Mouse (Mus musculus): ENCODE results near the gene Gab1.

The Gab1 gene

GRCm38 (mm10) chr8:80880196-80881106, at the start of gene Gab1:
TSS of gene Gab1 (minus strand) at chr8:80880519.
- DNase-seq (ENCODE audit: low read depth), result no peak

- DNase-seq (ENCODE audit: low read depth), result no peak
Measured at GRCm38 (mm10) chr8:80928770-80929169, 48.5 kb upstream of the Gab1 start.

- DNase-seq (ENCODE audit: low read depth), result no peak
Measured at GRCm38 (mm10) chr8:80923794-80924316, 43.5 kb upstream of the Gab1 start.

- no peak for DNase-seq (ENCODE audit: low read depth)
Measured at GRCm38 (mm10) chr8:80922642-80923041, 42.3 kb upstream of the Gab1 start.

- DNase-seq (ENCODE audit: low read depth), result no peak
Measured at GRCm38 (mm10) chr8:80919130-80919529, 38.8 kb upstream of the Gab1 start.

GRCm38 (mm10) chr8:80918531-80918930, 38.2 kb upstream of the Gab1 start:
- no peak for DNase-seq (ENCODE audit: low read depth)

- DNase-seq (ENCODE audit: low read depth), result no peak
Measured at GRCm38 (mm10) chr8:80916463-80917235, 36.3 kb upstream of the Gab1 start.

- no peak for DNase-seq (ENCODE audit: low read depth)
Measured at GRCm38 (mm10) chr8:80913016-80913748, 32.9 kb upstream of the Gab1 start.

- no peak for DNase-seq (ENCODE audit: low read depth)
Measured at GRCm38 (mm10) chr8:80911400-80911799, 31.1 kb upstream of the Gab1 start.

GRCm38 (mm10) chr8:80908262-80908907, 28.1 kb upstream of the Gab1 start:
- DNase-seq (ENCODE audit: low read depth), result no peak

- no peak for DNase-seq (ENCODE audit: low read depth)
Measured at GRCm38 (mm10) chr8:80902354-80902753, 22.0 kb upstream of the Gab1 start.

- DNase-seq (ENCODE audit: low read depth), result no peak
Measured at GRCm38 (mm10) chr8:80899364-80899763, 19.0 kb upstream of the Gab1 start.

- no peak for DNase-seq (ENCODE audit: low read depth)
Measured at GRCm38 (mm10) chr8:80896026-80896425, 15.7 kb upstream of the Gab1 start.

- DNase-seq (ENCODE audit: low read depth), result no peak
Measured at GRCm38 (mm10) chr8:80895397-80895796, 15.1 kb upstream of the Gab1 start.

- no peak for DNase-seq (ENCODE audit: low read depth)
Measured at GRCm38 (mm10) chr8:80894528-80894927, 14.2 kb upstream of the Gab1 start.

GRCm38 (mm10) chr8:80879426-80880195, 708 bp downstream of the Gab1 start:
- no peak for DNase-seq (ENCODE audit: low read depth)

GRCm38 (mm10) chr8:80878801-80879425, 1.4 kb downstream of the Gab1 start:
- no peak for DNase-seq (ENCODE audit: low read depth)

GRCm38 (mm10) chr8:80878146-80878545, 2.2 kb downstream of the Gab1 start:
- DNase-seq (ENCODE audit: low read depth), result no peak

- DNase-seq (ENCODE audit: low read depth), result no peak
Measured at GRCm38 (mm10) chr8:80875537-80875936, 4.8 kb downstream of the Gab1 start.

- no peak for DNase-seq (ENCODE audit: low read depth)
Measured at GRCm38 (mm10) chr8:80873723-80874427, 6.4 kb downstream of the Gab1 start.
